Mouse (Mus musculus): Measurements from ENCODE around the gene Cox8a. TPM values are rescaled to one million over a fixed set of nuclear protein-coding genes. Genes with fewer than 3 reads are reported as not detected.

The Cox8a gene
- polyA plus RNA-seq, 1 experiment from 2014 or later, result 924 TPM

GRCm38 (mm10) chr19:7214484-7214883, 2.9 kb downstream of the Cox8a start:
- Histone ChIP-seq H3K27ac (no peak overlapping the region), H3K4me1 (replicated peaks) (peaks cover 37% of the 10 kb centered on the region), H3K4me2 (no peak overlapping the region), H3K27me3 (no peaks in the 10 kb centered on the region), H3K9me3 (no peaks in the 10 kb centered on the region), H3K4me3 (no peak overlapping the region), H3K36me3 (peaks cover 36% of the 10 kb centered on the region), H3K9ac (no peak overlapping the region)
- ATAC-seq (ENCODE audit: low FRiP score), result no peak
- 86% methylated on average over 5 of the region's 5 CpGs for WGBS

- Histone ChIP-seq H3K4me3 (no peak overlapping the region), H3K4me2 (no peak overlapping the region), H3K36me3 (peaks cover 36% of the 10 kb centered on the region), H3K9ac (no peak overlapping the region), H3K9me3 (no peaks in the 10 kb centered on the region), H3K4me1 (replicated peaks) (peaks cover 34% of the 10 kb centered on the region), H3K27me3 (no peaks in the 10 kb centered on the region), H3K27ac (no peak overlapping the region)
- no peak for ATAC-seq (ENCODE audit: low FRiP score)
- WGBS, result 91% methylated on average over 3 of the region's 3 CpGs
Observed at GRCm38 (mm10) chr19:7213010-7213409, 4.4 kb downstream of the Cox8a start.

GRCm38 (mm10) chr19:7212216-7212615, 5.2 kb downstream of the Cox8a start:
- no peak overlapping the region for H3K9ac ChIP-seq
- peaks cover 36% of the 10 kb centered on the region for H3K36me3 ChIP-seq
- no peaks in the 10 kb centered on the region for H3K9me3 ChIP-seq
- no peak overlapping the region for H3K27ac ChIP-seq
- no peak overlapping the region for H3K4me2 ChIP-seq
- H3K27me3 ChIP-seq, result no peaks in the 10 kb centered on the region
- no peak overlapping the region for H3K4me3 ChIP-seq
- 93% methylated on average over 1 of the region's 1 CpGs for WGBS
- H3K4me1 ChIP-seq (replicated peaks), result peaks cover 31% of the 10 kb centered on the region
- no peak for ATAC-seq (ENCODE audit: low FRiP score)

DNA sequence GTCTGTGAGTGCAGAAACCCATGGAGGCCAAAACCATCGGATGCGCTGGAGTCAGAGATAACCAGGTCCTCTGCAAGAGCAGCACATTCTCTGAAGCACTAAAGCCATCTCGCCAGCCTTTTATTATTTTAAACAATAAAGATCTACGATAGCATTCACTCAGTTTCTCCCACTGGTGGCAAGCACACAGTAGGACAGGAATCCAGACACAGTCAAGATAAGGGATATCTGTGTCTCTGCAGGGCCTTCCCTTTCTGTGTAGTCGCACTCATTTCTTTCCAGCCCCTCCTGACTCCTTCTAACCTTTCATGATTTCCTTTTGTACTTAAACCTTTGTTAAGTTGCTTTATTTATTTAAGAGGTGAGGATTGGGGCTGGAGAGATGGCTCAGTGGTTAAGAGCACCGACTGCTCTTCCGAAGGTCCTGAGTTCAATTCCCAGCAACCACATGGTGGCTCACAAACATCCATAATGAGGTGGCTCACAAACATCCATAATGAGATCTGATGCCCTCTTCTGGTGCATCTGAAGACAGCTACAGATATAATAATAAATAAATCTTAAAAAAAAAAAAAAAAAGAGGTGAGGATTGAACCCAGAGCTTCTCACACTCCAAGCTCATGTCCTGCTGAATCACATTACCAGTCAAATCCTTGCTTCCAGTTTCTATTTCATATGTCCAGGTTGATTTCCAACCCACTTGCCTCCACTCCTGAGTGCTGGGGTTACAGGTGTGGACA, 7.3 kb downstream of the Cox8a start:
- WGBS, result 87% methylated on average over 7 of the region's 7 CpGs
- no peaks in the 10 kb centered on the region for H3K9me3 ChIP-seq
- H3K4me3 ChIP-seq, result no peak overlapping the region
- peaks cover 26% of the 10 kb centered on the region for H3K4me1 ChIP-seq (replicated peaks)
- no peak overlapping the region for H3K9ac ChIP-seq
- no peak for ATAC-seq (ENCODE audit: low FRiP score)
- H3K36me3 ChIP-seq, result peaks cover 29% of the 10 kb centered on the region
- no peak overlapping the region for H3K4me2 ChIP-seq
- no peaks in the 10 kb centered on the region for H3K27me3 ChIP-seq
- no peak overlapping the region for H3K27ac ChIP-seq

DNA sequence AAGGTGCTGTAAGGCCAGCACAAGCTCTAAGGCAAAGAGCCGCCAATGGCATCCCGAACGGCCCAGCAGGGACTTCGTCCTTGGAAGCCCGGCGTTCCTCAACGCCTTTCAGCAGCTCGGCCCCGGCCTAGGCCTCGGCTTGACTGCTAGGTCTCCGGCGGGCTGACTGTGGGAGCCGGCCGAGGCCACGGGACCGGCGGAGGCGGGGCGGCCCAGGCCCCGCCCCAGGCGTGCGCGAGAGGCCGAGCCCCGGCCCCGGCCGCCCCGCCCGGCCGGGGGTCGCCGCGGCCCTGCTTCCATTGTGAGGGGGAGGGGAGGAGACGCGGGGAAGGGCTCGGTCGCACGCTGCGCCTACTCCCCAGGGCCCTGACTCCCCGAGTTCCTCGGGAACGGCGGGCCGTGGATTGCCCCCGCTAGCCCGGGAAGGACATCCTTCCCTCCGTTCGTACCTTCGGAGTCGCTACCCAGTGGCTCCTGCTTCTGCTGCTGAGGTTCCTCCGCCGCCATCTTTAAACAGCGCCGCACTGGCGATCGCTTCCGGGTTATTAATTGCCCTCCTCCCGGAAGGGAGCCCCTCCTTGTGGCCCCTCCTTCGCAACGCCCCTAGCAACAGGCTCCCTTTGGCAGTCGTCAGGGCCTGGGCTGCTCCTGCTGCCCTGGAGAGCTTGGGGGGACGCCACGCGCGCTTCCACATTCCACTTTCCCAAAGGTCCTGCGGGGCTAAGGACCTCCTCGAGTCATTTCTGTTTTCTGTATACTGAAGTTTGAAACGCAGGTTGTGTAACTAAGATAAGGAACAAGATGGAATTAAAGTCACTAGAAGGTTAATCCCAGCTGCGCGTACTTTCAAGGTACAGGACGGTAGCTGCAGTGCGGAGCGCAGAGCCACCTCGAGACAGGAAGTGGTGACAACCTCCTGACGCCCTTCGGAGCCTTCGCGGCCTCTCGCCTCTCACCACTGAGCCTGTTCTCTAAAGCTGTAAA, 11.4 kb downstream of the Cox8a start, which contains the start of gene Otub1:
Otub1 (minus strand) TSS at position 564 of the 984 bp plus-strand sequence.
- Histone ChIP-seq H3K9ac (peak within 1 kb of the TSS; percentile 89), H3K36me3 (peaks cover 30% of the 10 kb centered on the region), H3K4me2 (peak within 1 kb of the TSS; percentile 93), H3K27ac (peak within 1 kb of the TSS; percentile 97), H3K4me1 (replicated peaks) (peaks cover 42% of the 10 kb centered on the region), H3K27me3 (no peaks in the 10 kb centered on the region), H3K9me3 (no peaks in the 10 kb centered on the region), H3K4me3 (peak within 1 kb of the TSS; percentile 86)
- under 1% methylated on average over 77 of the region's 79 CpGs for WGBS
- peak; percentile 97 for ATAC-seq (ENCODE audit: low FRiP score)

GRCm38 (mm10) chr19:7205326-7205725, 12.1 kb downstream of the Cox8a start:
- H3K4me2 ChIP-seq, result peak overlapping the region; percentile 93
- ATAC-seq (ENCODE audit: low FRiP score), result no peak
- peaks cover 37% of the 10 kb centered on the region for H3K36me3 ChIP-seq
- H3K27me3 ChIP-seq, result no peaks in the 10 kb centered on the region
- H3K9me3 ChIP-seq, result no peaks in the 10 kb centered on the region
- peak overlapping the region; percentile 89 for H3K9ac ChIP-seq
- H3K4me3 ChIP-seq, result peak overlapping the region; percentile 86
- H3K4me1 ChIP-seq (replicated peaks), result peaks cover 42% of the 10 kb centered on the region
- WGBS, result 34% methylated on average over 7 of the region's 7 CpGs
- peak overlapping the region; percentile 97 for H3K27ac ChIP-seq

- Histone ChIP-seq H3K4me3 (peak overlapping the region; percentile 86), H3K4me2 (peak overlapping the region; percentile 93), H3K27ac (peak overlapping the region; percentile 97), H3K27me3 (no peaks in the 10 kb centered on the region), H3K9ac (peak overlapping the region; percentile 89), H3K4me1 (replicated peaks) (peaks cover 42% of the 10 kb centered on the region), H3K36me3 (peaks cover 41% of the 10 kb centered on the region), H3K9me3 (no peaks in the 10 kb centered on the region)
- ATAC-seq (ENCODE audit: low FRiP score), result no peak
- 82% methylated on average over 2 of the region's 2 CpGs for WGBS
Observed at GRCm38 (mm10) chr19:7204898-7205297, 12.5 kb downstream of the Cox8a start.

DNA sequence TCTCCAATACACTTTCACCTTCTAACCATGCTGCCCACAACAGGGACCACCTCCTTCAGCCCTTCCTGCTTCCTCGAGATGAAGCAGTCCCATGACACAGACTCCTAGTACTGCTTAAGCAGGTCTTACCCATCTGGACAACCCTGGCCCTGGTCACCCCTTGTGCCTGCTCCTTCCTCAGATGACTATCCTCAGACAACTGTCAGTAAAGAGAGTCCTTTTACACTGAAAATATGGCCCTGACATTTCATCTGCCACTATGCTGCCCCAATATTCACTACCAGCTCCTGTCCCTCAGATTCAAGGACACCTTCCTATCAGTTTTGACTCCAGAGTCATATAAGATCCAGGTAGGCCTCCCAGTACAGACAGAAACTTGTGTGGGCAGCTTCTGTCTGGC, 17.0 kb downstream of the Cox8a start:
- Histone ChIP-seq H3K4me2 (no peak overlapping the region), H3K27ac (no peak overlapping the region), H3K36me3 (peaks cover 72% of the 10 kb centered on the region), H3K4me3 (no peak overlapping the region), H3K4me1 (replicated peaks) (peaks cover 45% of the 10 kb centered on the region), H3K9me3 (no peaks in the 10 kb centered on the region), H3K9ac (no peak overlapping the region), H3K27me3 (peaks cover 12% of the 10 kb centered on the region)
- no peak for ATAC-seq (ENCODE audit: low FRiP score)
- WGBS, result 67% methylated on average over 1 of the region's 1 CpGs

DNA sequence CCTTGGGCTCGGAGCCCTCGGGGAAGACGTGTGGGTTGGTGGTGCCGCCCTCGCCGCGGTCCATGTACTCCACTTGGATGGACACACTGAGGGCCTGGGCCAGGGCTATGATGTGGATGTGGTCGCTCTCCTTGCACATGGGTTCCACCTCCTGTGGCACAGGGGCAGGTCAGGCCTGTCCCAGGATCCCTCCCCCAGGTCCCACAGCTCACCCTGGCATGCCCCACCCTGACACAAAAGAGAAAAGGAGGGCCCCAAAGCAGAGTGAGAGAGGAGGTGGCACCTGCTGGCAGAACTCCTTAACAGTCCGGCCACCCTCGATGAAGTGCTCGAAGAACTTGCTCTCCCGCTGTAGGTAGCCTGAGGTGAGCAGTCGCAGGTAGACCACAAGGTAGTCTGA, 18.3 kb downstream of the Cox8a start:
- H3K4me1 ChIP-seq (replicated peaks), result peaks cover 31% of the 10 kb centered on the region
- no peak overlapping the region for H3K9ac ChIP-seq
- H3K36me3 ChIP-seq, result peaks cover 69% of the 10 kb centered on the region
- H3K9me3 ChIP-seq, result no peaks in the 10 kb centered on the region
- no peak overlapping the region for H3K4me3 ChIP-seq
- no peak overlapping the region for H3K27ac ChIP-seq
- H3K27me3 ChIP-seq, result peaks cover 15% of the 10 kb centered on the region
- ATAC-seq (ENCODE audit: low FRiP score), result no peak
- WGBS, result 94% methylated on average over 13 of the region's 13 CpGs
- H3K4me2 ChIP-seq, result no peak overlapping the region

DNA sequence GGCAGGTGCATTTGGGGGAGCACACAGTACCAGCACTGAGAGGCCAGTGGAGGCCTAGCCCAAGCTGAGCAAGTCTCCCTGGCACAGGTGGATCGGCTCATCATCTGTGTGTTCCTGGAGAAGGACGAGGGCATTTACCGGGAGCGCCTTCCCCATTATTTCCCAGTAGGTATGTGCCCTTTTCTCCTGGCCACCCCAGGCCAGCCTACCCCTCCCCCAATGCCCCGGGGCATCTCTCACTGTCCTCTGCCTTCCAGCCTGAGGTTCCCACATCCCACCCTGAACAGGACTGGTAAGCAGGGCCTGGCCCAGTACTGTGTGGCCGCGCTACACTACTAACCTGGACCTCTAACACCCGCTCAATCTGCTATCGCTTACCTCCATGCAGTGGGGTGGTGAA, 20.0 kb downstream of the Cox8a start:
- Histone ChIP-seq H3K9ac (no peak overlapping the region; the same call in none of the 2 replicates), H3K27ac (no peak overlapping the region), H3K9me3 (no peaks in the 10 kb centered on the region), H3K36me3 (peaks cover 53% of the 10 kb centered on the region), H3K4me3 (no peak overlapping the region), H3K4me1 (replicated peaks) (peaks cover 27% of the 10 kb centered on the region), H3K27me3 (peaks cover 27% of the 10 kb centered on the region), H3K4me2 (no peak overlapping the region)
- peak; percentile 18; the same call in 1 of the 2 replicates for ATAC-seq (ENCODE audit: low FRiP score)
- WGBS, result 85% methylated on average over 9 of the region's 9 CpGs

- Histone ChIP-seq H3K4me1 (replicated peaks) (peaks cover 30% of the 10 kb centered on the region), H3K9ac (peak overlapping the region; percentile 35; the same call in 1 of the 2 replicates), H3K4me3 (no peak overlapping the region), H3K4me2 (no peak overlapping the region), H3K27me3 (peaks cover 27% of the 10 kb centered on the region), H3K9me3 (no peaks in the 10 kb centered on the region), H3K27ac (no peak overlapping the region), H3K36me3 (peaks cover 49% of the 10 kb centered on the region)
- ATAC-seq (ENCODE audit: low FRiP score), result peak; percentile 9; the same call in 1 of the 2 replicates
- 13% methylated on average over 17 of the region's 17 CpGs for WGBS
Observed at GRCm38 (mm10) chr19:7196741-7197270, 20.6 kb downstream of the Cox8a start.
